Comparison of ENCODE assay signal across 25 mouse cellular contexts in the genomic region with DNA sequence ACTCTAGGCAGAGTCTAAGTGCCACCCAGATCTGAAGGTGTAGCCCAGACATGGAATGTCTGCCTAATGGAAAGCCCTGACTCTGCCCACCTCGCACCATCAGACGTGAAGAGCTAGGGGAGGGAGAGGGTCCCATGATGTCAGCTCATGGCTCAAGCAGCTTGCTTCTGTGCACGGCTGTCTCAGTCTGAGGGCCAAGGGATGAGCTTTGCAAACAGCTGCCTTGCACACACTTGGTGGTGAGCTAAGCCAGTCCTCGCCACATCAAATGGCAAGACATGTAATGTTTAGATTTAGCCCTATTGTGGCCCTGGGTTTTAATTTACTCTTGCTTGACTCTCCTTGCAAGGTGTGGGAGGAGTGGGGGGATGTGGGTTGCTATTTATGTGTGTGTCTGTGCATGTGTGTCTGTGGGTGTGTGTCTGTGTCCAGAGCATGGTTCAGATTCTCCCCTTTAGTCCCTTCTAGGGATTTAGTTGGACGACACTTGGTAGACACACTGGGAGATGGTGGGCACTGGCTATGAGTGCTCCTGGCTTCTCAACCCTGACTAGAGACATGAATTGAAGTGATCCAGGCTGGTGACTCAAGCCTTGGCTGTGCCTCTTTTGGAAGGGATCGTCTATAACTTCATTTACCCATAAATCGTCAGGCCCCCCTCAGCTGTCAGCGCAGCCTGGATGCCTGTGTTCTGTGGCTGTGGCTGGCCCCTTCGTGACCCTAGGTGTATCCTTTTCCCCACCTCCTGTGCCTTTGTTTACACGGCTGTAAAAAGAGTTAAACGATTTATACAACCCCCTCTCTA. TPM values are rescaled to one million over a fixed set of nuclear protein-coding genes. Genes with fewer than 3 reads are reported as not detected.
DNase-seq lines count a peak whose midpoint lies in the region; ATAC-seq and TF ChIP-seq lines count a peak whose summit lies in the region.
"Had no signal": no experiment of that assay in that cellular context is flagged by ENCODE, and none has a peak within 500 bp of the region (broad histone marks: within the 10 kb centered on the region; RNA-seq: fewer than 3 reads in every experiment).

No protein-coding gene starts in this region.

- H3K4me1 ChIP-seq in kidney, embryonic 14.5 days (ENCODE audit: control insufficient read depth, insufficient read depth, low read length) = 0 out of 2 replicates have a peak, but pooled peaks cover 5% of the 10 kb centered on the region
- no peaks in the 10 kb centered on the region for H3K4me1 ChIP-seq in lung, embryonic 14.5 days (ENCODE audit: insufficient read depth)
- H3K4me1 ChIP-seq in intestine, embryonic 16.5 days (ENCODE audit: control insufficient read depth, insufficient read depth, low read length) = peaks cover 7% of the 10 kb centered on the region

- H3K4me3 ChIP-seq in kidney, embryonic 14.5 days (ENCODE audit: low read length) = no peak overlapping the region
- no peak overlapping the region for H3K4me3 ChIP-seq in lung, embryonic 14.5 days (ENCODE audit: low read depth, low read length)
- no peak overlapping the region for H3K4me3 ChIP-seq in intestine, embryonic 16.5 days (ENCODE audit: low read length)
- H3K4me3 ChIP-seq: heart, adult 2 months; heart, embryonic 15.5 days; left cerebral cortex, adult 2 months; lung, embryonic 15.5 days; megakaryocyte, embryonic 14.5 days; neural tube, embryonic 13.5 days had no signal

- H3K27ac ChIP-seq in kidney, embryonic 14.5 days (ENCODE audit: low read depth, low read length) = no peak overlapping the region
- no peak overlapping the region for H3K27ac ChIP-seq in lung, embryonic 14.5 days (ENCODE audit: low read depth)
- peak overlapping the region; percentile 73 for H3K27ac ChIP-seq in intestine, embryonic 16.5 days (ENCODE audit: low read length)
- H3K27ac ChIP-seq: heart, adult 2 months; heart, embryonic 15.5 days; hindbrain, embryonic 14.5 days; left cerebral cortex, adult 2 months; lung, embryonic 15.5 days; neural tube, embryonic 13.5 days had no signal

- no peaks in the 10 kb centered on the region for H3K36me3 ChIP-seq in kidney, embryonic 14.5 days (ENCODE audit: control insufficient read depth, insufficient read depth, low read length)
- no peaks in the 10 kb centered on the region for H3K36me3 ChIP-seq in lung, embryonic 14.5 days (ENCODE audit: insufficient read depth)
- no peaks in the 10 kb centered on the region for H3K36me3 ChIP-seq in intestine, embryonic 16.5 days (ENCODE audit: control insufficient read depth, insufficient read depth, low read length)
- H3K36me3 ChIP-seq: heart, embryonic 15.5 days; lung, embryonic 15.5 days; neural tube, embryonic 13.5 days had no signal

- TF ChIP-seq CTCF in lung, embryonic 14.5 days (IDR thresholded peaks at IDR 0.05; ENCODE audit: low read depth) = no peak

- no peaks in the 10 kb centered on the region for H3K9me3 ChIP-seq in kidney, embryonic 14.5 days (ENCODE audit: control insufficient read depth, low read length)
- H3K9me3 ChIP-seq in lung, embryonic 14.5 days (ENCODE audit: low read depth, low read length) = no peaks in the 10 kb centered on the region
- no peaks in the 10 kb centered on the region for H3K9me3 ChIP-seq in intestine, embryonic 16.5 days (ENCODE audit: control insufficient read depth, low read length)
- H3K9me3 ChIP-seq: G1E; heart, embryonic 15.5 days; lung, embryonic 15.5 days; megakaryocyte, embryonic 14.5 days; neural tube, embryonic 13.5 days had no signal

- no peaks in the 10 kb centered on the region for H3K27me3 ChIP-seq in kidney, embryonic 14.5 days (ENCODE audit: control insufficient read depth, insufficient read depth, low read length)
- no peaks in the 10 kb centered on the region for H3K27me3 ChIP-seq in lung, embryonic 14.5 days (ENCODE audit: insufficient read depth, low read length)
- H3K27me3 ChIP-seq in intestine, embryonic 16.5 days (replicated peaks; ENCODE audit: control insufficient read depth, insufficient read depth, low read length) = no peaks in the 10 kb centered on the region
- H3K27me3 ChIP-seq: heart, embryonic 15.5 days; megakaryocyte, embryonic 14.5 days; neural tube, embryonic 13.5 days had no signal

- 0 out of 2 replicates have a peak, but pooled peaks have one; percentile 4 for ATAC-seq in kidney, embryonic 14.5 days (ENCODE audit: low FRiP score, low TSS enrichment)
- peak; percentile 35; the same call in 1 of the 2 replicates for ATAC-seq in lung, embryonic 14.5 days (ENCODE audit: insufficient read depth)
- ATAC-seq in intestine, embryonic 16.5 days = peak; percentile 87
- ATAC-seq: inflammation-experienced regulatory T-cells, adult 6 months; Patski had no signal

- DNase-seq in kidney, postnatal 36 days = no peak
- DNase-seq in lung, embryonic 14.5 days = no peak
- DNase-seq in lung, adult 18-20 months = no peak
- no peak for DNase-seq in left cerebral cortex, postnatal 14 days (ENCODE audit: low spot score in 2 of 2)
- DNase-seq in right cerebral cortex, adult 2 months (ENCODE audit: low spot score in 2 of 2) = no peak
- DNase-seq: cerebellum, adult 11 months; cerebellum, adult 9-11 months; gastrocnemius, postnatal 25 days; heart, adult 2 months; heart, postnatal 4 days; lung, postnatal 36 days; midbrain, embryonic 14.5 days; right cerebral cortex, postnatal 4 days; thymus, adult 2 months had no signal

- 25% methylated on average over 11 of the region's 11 CpGs for WGBS in kidney, embryonic 14.5 days
- WGBS in lung, embryonic 14.5 days = 37% methylated on average over 11 of the region's 11 CpGs
- WGBS in intestine, embryonic 16.5 days = 23% methylated on average over 11 of the region's 11 CpGs

- H3K4me2 ChIP-seq in kidney, embryonic 14.5 days (replicated peaks; ENCODE audit: low read depth, low read length) = no peak overlapping the region
- no peak overlapping the region for H3K4me2 ChIP-seq in lung, embryonic 14.5 days
- no peak overlapping the region for H3K4me2 ChIP-seq in intestine, embryonic 16.5 days (ENCODE audit: low read depth, low read length)
- H3K4me2 ChIP-seq: heart, embryonic 15.5 days; hindbrain, embryonic 14.5 days; lung, embryonic 15.5 days; neural tube, embryonic 13.5 days had no signal

- H3K9ac ChIP-seq in kidney, embryonic 14.5 days (ENCODE audit: low read depth, low read length) = no peak overlapping the region
- no peak overlapping the region for H3K9ac ChIP-seq in lung, embryonic 14.5 days
- H3K9ac ChIP-seq in intestine, embryonic 16.5 days (ENCODE audit: low read depth, low read length) = 0 out of 2 replicates have a peak overlapping the region, but pooled peaks have one; percentile 19
- H3K9ac ChIP-seq: heart, embryonic 15.5 days; hindbrain, embryonic 14.5 days; lung, embryonic 15.5 days; neural tube, embryonic 13.5 days had no signal

- intact Hi-C loops in left cerebral cortex, postnatal 14 days (cut with DNase I) = no loop called here

RNA-seq across cellular contexts. Expression of a gene that starts 10.4 kb away (rescaled TPM):
- 56.0 and 73.4 TPM in 2 replicates for polyA plus RNA-seq in kidney, embryonic 14.5 days (2014; fragmentation: Nextera tagmentation; extraction: Ambion mirVana)
- polyA plus RNA-seq in lung, embryonic 14.5 days (2014; fragmentation: Nextera tagmentation; extraction: Ambion mirVana) = 62.4 and 67.5 TPM in 2 replicates
- polyA plus RNA-seq in intestine, embryonic 16.5 days (2015; fragmentation: Nextera tagmentation; extraction: Ambion mirVana) = 78.7 and 81.9 TPM in 2 replicates
- under 1 TPM; 0.18 to 0.47 TPM for total RNA-seq in left cerebral cortex, postnatal 14 days (2021)
- total RNA-seq: heart, adult 2 months had no signal
- polyA plus RNA-seq: heart, adult 2 months had no signal

RNA-seq across cellular contexts. Expression of a gene that starts 38.7 kb away (rescaled TPM):
- 60.1 and 136 TPM in 2 replicates for polyA plus RNA-seq in kidney, embryonic 14.5 days (2014; fragmentation: Nextera tagmentation; extraction: Ambion mirVana)
- polyA plus RNA-seq in lung, embryonic 14.5 days (2014; fragmentation: Nextera tagmentation; extraction: Ambion mirVana) = 47.8 and 51.6 TPM in 2 replicates
- 68.7 and 71.3 TPM in 2 replicates for polyA plus RNA-seq in intestine, embryonic 16.5 days (2015; fragmentation: Nextera tagmentation; extraction: Ambion mirVana)
- 10 to 100 TPM; 66.6 to 82.9 TPM for total RNA-seq in left cerebral cortex, postnatal 14 days (2021)

Comparison
In these comparisons a context has a peak if more than half of its experiments do, and no peak if none do; other contexts are left out.
1. ATAC-seq: peak in every context shown above with its lines; median percentile 87 in intestine, embryonic 16.5 days; 35 in lung, embryonic 14.5 days; 4 in kidney, embryonic 14.5 days.